Mouse (Mus musculus) splenic B cell, adult 2 months (primary cell): Measurements from ENCODE around the gene Prl8a9.

Experiments
- DNase-seq: peaks from one replicate; pipeline ENCODE4 v3.0.0-alpha.2; 2011; ENCODE audit warnings: low read depth, low spot score
- H3K27me3 ChIP-seq: 2 replicates; pipeline ENCODE4 v1.6.1; 2012; ENCODE audit warnings: mild to moderate bottlenecking, low read length, moderate library complexity, mixed read lengths; ENCODE audit not compliant: control insufficient read depth, poor library complexity, insufficient read depth, severe bottlenecking
- H3K36me3 ChIP-seq: 2 replicates; pipeline ENCODE4 v1.6.1; 2012; ENCODE audit warnings: mild to moderate bottlenecking, low read length, moderate library complexity, mixed read lengths; ENCODE audit not compliant: control insufficient read depth, poor library complexity, insufficient read depth, severe bottlenecking

Gene Prl8a9

DNA sequence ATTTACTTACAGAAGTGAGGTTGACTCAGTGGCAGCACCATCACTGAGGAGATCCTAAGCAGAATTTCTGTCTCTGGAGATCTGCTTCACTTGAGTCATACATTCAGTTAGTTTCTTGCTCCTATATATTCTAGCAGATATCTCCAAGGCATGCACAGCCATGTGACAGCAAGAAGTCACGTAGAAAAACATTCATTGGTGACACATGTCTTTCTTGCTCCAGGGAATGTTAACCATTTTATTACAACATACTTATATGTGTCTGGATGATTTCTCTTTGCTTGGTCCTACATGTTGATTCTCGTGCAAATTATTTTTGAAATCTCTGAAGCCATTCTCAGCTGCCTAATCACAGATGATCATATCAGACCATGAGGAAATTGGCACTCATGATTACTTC, at the start of gene Prl8a9:
Gene Prl8a9 (minus strand): TSS at position 101 of the 400 bp plus-strand sequence.
- no peak for DNase-seq

DNA sequence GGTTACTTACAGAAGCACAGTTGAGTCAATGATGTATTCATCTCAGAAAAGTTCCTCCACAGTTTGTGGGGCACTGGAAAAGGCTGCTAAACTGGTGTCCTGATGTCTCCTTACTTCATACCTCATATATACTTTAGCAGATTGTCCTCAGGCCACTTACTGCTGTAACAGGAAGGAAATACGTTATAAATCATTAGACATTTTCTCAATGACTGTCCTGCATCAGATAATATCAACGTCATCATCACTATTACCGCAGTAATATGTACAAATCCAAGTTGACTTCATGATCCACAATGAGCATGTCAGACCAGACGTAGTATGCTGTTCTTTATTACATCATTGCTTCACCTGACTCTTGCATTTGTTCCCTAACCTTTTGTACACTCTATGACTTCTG, 46.1 kb upstream of the Prl8a9 start, which contains the start of gene Prl7b1:
Gene Prl7b1 (minus strand): TSS at position 101 of the 400 bp plus-strand sequence.
- H3K36me3 ChIP-seq, result no peaks in the 10 kb centered on the region
- no peaks in the 10 kb centered on the region for H3K27me3 ChIP-seq
- no peak for DNase-seq

More for the DNA sequence above, at the start of gene Prl8a9:
- H3K36me3 ChIP-seq, result no peaks in the 10 kb centered on the region
- H3K27me3 ChIP-seq, result no peaks in the 10 kb centered on the region; the same call in 1 of the 2 replicates

DNA sequence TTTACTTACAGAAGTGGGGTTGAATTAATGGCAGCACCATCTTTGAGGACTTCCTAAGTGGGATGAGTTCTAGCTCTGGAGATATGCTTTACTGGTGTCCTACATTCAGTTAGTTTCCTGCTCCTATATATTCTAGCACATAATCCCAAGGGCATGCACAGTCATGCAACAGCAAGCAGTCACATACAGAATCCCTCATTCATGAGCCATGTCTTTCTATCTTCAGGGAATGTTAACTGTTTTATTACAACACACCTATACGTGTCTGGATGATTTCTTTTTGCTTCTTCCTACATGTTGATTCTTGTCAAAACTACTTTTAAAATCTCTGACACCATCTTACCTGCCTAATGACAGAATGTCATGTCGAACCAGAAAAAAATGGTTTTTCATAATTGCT, 17.7 kb upstream of the Prl8a9 start, which contains the start of gene Prl8a1:
Gene Prl8a1 (minus strand): TSS at position 101 of the 400 bp plus-strand sequence.
- H3K27me3 ChIP-seq, result no peaks in the 10 kb centered on the region
- no peaks in the 10 kb centered on the region for H3K36me3 ChIP-seq
- no peak for DNase-seq

DNA sequence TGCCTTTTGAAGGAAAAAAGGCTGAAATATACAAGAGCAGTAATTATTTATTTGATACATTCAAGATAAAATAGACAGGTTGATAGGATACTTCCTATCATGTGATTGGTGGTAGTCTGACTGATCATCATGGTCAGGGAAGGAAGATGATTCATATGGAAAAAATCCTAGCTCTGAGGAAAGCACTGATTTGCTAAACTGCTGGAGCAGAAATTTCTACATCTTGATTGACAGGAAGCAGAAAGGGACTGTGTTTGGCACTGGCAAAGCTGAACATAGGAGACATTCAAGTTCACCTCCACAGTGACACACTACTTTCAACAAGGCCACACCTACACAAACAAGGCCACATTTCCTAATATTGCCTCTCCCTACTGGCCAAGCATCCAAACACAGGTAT, 11.1 kb downstream of the Prl8a9 start:
- no peaks in the 10 kb centered on the region for H3K36me3 ChIP-seq
- no peak for DNase-seq
- H3K27me3 ChIP-seq, result no peaks in the 10 kb centered on the region

DNA sequence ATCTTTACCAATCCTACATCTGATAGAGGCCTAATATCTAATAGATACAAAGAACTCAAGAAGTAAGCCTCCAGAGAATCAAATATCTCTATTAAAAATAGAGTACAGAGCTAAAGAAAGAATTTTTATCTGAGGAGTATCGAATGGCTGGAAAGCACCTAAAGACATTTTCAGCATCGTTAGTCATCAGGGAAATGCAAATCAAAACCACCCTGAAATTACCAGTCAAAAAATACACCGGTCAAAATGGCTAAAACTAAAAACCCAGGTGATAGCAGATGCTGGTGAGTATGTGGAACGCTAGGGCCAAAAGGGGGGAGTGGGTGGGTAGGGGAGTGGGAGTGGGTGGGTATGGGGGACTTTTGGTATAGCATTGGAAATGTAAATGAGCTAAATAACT, 41.2 kb downstream of the Prl8a9 start:
- no peaks in the 10 kb centered on the region for H3K36me3 ChIP-seq
- no peaks in the 10 kb centered on the region for H3K27me3 ChIP-seq
- no peak for DNase-seq

DNA sequence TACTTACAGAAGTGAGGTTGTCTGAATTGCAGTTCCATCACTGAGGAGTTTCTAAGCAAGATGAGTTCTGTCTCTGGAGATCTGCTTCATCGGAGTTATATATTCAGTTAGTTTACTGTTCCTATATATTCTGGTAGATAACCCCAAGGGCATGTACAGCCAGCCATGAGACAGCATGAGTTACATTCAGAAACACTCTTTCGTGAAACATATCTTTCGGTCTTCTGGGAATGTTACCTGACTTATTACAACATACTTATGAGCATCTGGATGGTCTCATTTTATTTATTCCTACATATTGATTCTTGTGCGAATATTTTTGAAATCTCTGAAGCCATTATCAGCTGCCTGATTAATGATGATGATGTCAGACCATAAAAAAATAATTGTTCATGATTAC, 51.3 kb downstream of the Prl8a9 start, which contains the start of gene Prl8a8:
Gene Prl8a8 (minus strand): TSS at position 101 of the 400 bp plus-strand sequence.
- Histone ChIP-seq H3K27me3 (no peaks in the 10 kb centered on the region), H3K36me3 (no peaks in the 10 kb centered on the region)
- DNase-seq, result no peak
